Mouse (Mus musculus) thymus, postnatal 14 days (tissue): ENCODE data around the gene R3hdm1.
"Not testable (repeated sequence)": the region's sequence is repeated elsewhere in the genome, so short reads cannot be mapped to it uniquely, and the experiment has no call there.

ENCODE experiments used
- DNase-seq: peaks from one replicate; pipeline ENCODE4 v3.0.0; 2021

R3hdm1 gene

DNA sequence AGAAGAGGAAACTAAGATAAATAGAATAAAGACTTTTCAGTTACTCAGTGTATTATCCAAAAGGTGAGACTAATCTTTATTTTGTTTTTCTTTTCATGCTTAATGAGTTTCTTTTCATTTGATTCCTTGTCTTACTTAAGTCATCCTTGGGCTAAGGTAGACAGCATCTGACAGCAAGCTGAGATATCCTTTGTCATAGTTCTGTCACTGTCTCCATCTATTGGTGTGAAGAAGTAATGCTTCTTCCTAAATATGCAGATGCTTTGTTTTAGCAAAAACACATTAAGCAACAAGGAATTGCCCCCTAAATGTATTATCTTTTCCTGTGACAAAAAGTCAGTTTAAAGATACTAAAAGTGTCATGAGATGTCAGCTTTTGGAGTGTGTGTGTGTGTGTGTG is 37.9 kb downstream of the R3hdm1 start:
- no peak for DNase-seq

DNA sequence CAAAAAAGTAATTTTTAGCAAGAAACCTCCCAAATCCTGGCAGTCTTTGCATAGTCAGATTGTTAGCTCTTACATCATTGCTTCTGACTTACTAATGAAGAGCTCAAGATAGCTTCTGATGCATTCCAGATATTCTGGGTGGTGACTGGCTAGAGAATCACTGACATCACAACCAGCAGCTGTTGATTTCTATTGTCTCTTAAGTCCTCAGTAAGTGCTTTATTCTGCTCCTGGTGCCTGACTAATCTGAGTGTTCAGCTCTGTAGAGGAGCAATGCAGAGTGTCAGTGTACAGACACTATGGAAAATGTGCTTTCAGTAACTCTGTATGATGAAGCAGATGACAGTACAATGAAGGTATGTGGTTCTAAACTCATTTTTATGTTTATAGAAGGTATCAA is 38.6 kb downstream of the R3hdm1 start:
- no peak for DNase-seq

DNA sequence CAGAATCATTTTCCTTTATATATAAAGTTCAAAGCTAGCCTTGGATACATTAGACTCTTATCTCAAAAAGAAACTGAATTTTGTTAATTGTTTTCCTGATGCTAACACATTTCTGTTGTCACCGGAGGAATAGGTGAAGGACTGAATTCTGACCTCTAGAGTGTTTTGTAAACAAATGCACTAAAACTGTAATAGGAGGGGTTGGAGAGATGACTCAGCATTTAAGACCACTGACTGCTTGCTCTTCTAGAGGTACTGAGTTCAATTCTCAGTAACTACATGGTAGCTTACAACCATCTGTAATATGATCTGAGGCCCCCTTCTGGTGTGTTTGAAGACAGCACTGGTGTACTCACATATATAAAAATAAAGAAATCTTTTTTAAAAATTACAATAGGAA is 63.9 kb downstream of the R3hdm1 start:
- no peak for DNase-seq

DNA sequence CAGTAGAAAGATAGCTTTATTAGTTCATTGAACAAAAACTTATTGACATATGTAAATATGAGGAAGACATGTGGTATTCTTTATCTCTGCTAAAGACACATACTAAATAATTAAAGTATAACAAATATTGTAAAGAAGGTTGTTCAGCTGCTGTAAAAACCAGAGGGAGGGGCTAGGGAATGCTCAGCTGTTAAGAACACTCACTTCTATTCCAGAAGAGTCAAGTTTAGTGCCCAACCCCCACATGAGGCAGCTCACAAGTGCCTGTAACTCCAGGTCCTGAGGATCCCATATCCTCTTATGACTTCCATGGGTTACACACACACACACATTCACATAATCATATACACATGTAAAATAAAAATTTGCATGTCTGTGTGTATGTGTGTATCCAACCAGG is 67.0 kb downstream of the R3hdm1 start:
- DNase-seq, result no peak

DNA sequence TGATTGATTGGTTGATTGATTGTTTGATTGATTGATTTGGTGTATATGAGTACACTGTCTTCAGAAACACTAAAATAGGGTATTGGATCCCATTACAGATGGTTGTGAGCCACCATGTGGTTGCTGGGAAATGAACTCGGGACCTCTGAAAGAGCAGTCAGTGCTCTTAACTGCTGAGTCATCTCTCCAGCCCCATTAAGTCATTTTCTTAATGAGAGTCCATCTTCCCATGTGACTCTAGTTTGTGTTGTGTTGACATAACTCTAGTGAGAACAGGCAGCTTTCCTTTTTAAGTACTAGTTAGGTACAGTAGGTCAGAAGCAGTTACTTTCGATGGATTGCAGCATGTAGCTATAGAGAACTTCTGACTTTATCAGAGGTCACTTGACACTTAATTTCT is 88.3 kb downstream of the R3hdm1 start:
- no peak for DNase-seq

DNA sequence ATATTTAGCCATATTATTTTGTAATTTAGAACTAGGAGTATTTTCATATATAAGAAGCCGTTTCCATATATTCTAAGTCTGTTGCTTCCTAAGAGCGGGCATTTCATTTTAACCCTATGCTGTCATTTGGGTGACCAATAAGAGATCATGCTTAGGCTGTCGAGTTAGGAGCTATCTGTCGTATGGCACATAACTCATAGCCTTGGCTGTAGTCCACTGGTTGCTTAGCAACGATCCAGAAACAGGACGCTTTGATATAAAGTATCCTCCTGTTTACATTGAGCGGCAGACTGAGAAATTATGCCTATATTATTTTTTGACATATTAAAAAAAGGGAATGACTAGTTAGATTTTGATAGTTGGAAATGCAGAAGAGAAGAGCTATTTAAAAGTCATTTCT is 89.3 kb downstream of the R3hdm1 start:
- DNase-seq, result no peak

DNA sequence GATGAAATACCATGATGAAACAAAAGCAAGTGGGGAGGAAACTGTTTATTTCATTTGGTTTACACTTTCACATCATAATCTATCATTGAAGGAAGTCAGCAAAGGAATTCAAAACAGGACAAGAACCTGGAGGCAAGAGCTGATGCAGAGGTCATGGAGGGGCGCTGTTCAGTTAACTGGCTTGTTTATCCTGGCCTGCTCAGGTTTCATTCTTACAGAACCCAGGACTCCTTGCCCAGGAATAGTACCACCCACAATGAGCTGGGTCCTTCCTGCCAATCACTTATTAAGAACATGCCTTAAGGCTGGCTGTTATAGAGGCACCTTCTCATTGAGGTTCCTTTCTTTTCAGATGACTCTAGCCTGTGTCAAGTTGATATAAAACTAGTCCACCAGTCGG is 90.9 kb downstream of the R3hdm1 start:
- DNase-seq, result no peak

DNA sequence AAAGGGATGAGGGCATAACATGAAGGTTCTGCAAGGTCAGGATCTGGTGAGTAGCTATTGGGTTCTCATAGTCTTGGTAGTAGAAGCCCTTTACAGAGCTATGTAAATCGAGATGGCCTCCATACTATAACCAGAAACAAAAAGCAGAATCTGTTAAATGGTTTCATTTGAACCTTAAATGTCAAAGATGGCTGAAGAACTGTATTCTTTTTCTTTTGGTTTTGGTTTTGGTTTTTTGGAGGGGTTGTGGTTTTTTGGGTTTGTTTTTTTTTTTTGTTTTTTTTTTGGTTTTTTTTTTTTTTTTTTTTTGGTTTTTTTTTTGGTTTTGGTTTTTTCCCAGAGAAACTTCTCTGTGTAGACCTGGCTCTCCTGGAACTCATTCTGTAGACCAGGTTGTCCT is 94.3 kb downstream of the R3hdm1 start:
- DNase-seq, result no peak

DNA sequence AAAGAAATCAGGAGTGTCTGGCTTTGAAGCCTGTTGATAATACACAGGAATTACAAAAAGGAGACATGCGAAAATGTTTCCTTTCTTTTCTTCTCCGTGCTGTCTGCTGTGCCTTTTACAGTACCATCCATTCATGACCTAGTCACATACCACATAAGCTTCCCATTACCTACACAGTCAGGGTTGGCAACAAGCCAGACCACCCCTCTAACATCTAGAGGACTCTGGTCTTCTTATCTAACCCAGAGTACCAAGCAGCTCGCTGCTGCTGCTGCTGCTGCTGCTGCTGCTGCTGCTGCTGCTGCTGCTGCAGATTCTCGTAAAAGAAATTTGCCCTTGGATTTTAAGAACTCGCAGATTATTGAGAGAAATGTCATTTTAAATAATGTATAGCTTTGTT is 110.2 kb downstream of the R3hdm1 start:
- no peak for DNase-seq

DNA sequence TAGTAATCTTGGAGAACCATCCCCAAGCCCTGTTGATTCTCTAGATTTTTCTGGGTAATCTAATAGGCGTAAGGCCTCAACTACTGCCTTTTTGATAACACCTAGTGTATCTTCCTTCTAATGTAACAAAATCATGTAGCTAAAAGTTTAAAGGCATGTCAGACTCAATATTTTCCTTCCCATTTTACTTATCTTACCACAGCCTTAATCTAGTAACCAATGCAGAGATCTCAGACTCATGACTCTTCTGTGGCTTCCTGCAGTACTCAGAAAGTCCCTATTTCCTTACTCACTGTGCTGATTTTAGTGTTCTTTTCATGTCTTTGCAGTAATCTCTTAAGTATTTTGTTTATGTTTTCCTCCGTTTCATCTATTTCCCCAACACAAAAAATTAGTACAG is 118.8 kb downstream of the R3hdm1 start:
- DNase-seq, result no peak

DNA sequence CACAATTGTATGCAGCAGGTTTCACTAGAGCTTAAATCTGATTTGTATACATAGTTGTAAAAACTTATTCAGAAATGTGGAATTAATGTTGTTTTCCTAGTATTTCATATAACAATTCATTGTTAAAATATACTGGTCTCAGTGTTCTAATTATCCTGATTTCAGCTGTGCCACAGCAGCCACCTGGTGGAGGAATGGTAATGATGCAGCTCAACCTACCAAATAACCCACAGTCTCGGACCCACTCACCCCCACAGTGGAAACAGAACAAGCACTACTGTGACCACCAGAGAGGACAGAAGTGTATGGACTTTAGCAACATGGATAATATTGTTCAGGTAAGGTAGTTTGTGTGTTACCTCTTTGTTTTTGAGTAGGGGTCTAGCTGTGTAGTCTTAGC is 120.2 kb downstream of the R3hdm1 start:
- no peak for DNase-seq

DNA sequence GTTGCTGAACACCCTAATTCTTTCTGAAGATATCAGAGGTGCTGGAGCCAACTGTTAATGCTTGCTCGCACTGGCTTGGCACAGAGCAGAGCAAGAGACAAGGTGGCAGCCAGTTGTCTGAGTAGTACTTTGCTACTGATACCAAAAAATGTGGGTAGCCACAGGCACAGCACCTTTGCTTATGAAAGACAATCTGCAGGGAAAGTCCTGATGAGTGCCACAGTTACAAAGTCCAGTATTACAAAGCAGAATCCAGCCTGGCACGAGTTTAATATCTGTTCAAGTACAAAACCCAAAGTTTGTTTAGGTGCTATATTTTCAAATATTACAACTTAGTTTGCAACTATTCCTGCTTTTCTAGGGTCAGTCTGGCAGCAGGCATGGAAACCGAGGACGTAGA is 132.1 kb downstream of the R3hdm1 start:
- no peak for DNase-seq

DNA sequence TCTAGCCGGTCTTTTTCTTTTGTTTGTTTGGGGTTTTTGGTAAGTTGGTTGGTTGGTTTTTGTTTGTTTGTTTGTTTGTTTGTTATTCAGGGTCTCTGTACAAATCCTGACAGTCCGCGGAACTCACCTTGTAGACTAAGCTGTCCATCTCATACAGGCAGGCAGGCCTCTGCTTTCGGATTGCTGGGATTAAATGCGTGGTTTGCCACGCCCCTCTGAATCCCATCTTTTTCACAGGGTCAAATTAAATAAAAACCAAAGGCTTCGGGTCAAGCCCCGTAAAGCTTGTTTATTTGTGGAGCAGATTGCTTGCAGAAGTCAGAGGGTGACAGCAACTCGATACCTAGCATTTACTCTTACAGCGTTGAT is 140.5 kb downstream of the R3hdm1 start, which contains the start of gene Ubxn4:
Ubxn4 (plus strand) TSS at position 338 of the 369 bp plus-strand sequence.
- DNase-seq, result no peak

DNA sequence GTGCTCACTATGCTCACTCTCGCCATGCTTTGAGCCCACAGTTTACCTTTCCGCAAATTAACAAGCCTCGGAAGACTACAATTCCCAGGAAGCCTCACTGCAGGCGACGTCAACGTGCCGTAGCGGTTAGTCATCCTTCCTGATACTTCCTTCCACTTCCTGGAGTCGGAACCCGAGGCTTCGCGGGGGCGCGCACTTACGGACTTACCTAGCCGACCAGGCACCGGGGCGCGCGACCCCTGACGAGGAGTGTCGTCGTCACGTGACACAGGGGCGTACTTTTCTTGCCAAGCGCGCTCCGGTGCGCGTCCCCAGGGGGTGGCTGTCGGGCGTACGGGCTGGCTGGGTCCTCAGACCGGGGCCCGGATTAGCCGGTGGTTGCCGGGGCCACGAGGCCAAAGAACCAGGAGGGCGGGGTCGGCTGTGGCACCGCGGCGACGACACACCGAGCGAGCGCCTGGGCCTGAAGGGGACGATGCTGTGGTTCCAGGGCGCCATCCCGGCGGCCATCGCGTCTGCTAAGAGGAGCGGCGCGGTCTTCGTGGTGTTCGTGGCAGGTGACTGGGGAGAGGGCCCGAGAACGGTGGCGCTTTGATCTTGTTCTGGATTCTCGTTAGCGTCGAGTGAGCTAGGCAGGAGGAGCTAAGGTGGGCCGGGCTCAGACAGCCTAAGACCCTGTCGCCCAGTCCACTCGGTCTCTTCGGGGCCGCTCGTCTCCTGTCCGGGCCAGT is 141.1 kb downstream of the R3hdm1 start:
- peak; percentile 99 for DNase-seq

DNA sequence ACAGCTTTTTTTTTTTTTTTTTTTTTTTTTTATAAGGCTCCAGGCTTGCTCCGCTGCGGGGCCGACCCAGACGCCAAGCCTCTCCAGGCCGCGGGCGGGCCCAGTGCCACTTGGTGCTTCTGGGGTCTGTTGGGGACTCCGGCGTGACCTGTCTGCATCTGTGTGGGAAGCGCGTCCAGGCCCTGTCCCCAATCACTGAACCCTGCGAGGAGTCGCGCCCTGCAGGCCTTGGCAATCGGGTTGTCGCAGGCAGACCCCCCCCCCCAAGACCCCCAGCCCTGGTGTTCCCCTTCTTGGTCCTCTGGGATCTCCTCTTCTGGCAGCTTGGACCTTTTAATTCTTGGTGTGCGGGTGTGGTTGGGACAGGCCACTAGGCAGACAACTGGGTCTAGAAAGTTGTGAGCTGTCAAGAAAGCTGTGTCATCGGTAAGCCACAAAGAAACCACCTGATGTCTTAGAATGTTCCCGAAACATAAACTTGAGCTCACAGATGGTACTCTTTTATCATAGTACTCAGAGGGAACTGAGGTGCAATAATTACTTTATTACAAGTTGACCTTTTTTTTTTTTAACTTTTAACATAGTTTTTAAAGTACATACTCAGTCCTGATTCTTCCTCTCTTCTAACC is 141.7 kb downstream of the R3hdm1 start:
- peak; percentile 60 for DNase-seq

DNA sequence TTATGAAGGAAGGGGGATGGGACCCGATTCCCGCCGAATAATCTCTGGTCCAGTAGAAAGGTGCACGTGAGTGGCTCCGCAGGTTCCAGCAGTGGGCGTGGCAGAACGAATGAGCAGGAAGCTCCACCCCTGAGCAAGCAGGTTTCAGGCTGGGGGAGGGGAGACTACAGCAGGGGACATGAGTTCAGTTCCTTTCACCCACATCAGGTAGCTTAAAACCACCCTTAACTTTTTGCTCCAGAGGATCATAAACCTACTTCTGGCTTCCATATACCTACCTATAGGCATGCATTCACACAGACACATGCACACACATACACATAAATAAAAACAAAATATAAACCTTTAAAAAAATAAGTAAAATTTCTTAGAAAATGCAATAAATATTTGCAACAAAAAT is 164.0 kb downstream of the R3hdm1 start:
- not testable (repeated sequence) for DNase-seq

DNA sequence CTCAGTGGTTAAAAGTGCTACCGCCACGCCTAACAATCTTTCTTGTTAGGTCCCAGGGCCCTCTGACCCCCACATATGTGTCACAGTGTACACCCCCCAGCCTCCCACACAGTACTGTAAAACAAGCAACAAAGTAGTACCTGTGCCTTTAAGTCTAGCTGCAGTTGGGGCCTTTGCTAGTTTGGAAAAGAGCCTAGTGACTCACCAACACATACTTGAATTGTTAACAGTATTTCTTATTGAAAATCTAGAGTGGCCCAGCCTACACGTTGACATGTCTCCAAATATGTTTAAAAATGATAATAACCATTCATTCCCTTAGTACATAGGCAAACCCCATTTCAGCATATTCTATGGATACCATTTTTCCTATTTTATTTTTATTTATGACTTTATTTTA is 167.6 kb downstream of the R3hdm1 start:
- DNase-seq, result no peak

DNA sequence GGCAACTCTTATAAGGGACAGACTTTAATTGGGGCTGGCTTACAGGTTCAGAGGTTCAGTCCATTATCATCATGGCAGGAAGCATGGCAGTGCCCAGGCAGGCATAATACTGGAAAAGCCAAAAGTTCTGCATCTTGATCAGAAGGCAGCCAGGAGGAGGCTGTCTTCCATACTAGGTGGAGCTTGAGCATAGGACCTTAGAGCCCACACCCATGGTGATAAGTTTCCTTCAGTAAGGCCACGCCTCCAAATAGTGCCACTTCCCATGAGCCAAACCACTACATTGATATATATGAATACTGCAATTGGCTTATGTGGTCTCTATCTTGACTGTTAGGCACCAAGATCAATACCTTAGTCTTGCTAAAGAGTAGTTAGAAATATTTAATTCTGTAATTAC is 172.8 kb downstream of the R3hdm1 start:
- no peak for DNase-seq

DNA sequence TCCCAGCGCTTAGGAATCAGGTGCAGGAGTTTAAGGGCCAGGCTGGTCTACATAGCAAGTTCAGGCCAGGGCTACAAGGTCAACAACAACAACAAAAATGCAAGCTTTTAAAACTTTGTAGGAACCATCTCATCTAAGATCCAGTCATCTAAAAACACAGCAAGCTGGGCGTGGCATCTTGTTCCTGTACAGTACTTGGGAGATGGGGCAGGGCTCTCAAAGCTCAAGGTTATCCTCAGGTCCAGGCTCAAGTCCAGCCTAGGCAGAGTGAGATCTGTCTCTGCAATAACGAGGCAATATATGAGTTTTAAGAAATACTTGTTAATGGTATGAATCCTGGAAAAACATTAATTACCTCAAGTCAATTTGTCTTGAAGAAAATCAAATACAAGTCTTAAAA is 175.5 kb downstream of the R3hdm1 start:
- no peak for DNase-seq

DNA sequence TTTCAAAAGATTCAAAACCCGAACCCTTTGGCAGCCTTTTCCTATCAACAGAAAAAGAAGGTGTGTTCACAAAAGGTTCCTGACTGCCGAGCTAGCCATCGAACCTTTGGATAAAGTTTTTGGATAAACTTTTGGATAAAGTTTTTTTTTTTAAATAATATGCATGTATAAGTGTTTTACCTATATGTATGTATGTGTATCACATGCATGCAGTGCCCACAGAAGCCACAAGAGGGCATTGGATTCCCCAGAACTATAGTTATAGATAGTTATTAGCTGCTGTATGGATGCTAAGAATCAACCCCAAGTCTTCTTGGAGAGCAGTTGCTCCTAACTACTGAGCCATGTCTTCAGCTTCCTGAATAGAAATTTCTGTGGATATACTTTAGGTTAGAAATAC is 178.7 kb downstream of the R3hdm1 start:
- DNase-seq, result peak; percentile 19

DNA sequence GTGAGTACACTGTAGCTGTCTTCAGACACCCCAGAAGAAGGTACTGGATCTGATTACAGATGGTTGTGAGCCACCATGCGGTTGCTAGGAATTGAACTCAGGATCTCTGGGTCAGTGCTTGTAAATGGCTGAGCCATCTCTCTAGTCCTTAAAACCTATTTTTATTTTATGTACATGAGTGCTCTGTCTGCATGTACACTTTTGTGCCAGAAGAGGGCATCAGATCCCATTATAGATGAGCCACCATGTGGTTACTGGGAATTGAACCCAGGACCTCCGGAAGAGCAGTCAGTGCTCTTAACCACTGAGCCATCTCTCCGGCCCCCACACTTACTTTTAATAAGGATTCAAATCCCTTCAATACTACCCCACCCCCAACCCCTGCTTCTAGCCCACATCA is 179.8 kb downstream of the R3hdm1 start:
- no peak for DNase-seq

DNA sequence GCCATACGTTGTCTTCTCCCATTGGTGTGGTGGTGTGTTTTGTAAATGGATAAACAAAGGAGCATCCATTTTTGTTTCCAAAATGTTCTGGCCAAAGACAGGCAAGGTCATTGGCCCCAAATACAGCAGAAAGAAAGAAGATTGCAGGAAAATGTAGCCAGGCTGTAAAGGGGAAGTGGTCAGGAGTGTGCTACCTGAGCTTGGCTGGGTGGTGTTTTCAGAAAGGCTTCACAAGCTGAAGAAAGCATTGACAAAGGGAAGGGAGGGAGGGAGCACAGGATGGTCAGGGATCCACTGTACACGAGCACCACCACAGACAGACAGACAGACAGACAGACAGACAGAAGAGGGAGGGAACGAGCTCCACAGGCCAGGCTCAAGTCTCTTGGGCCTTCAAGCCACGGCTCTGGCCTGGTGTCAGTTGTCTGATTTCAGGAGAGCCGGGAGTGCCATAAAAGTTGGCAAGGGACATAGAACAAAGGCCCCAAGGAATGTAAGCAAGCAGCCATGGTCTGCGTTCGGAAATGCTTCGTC is 181.1 kb downstream of the R3hdm1 start:
- DNase-seq, result no peak

DNA sequence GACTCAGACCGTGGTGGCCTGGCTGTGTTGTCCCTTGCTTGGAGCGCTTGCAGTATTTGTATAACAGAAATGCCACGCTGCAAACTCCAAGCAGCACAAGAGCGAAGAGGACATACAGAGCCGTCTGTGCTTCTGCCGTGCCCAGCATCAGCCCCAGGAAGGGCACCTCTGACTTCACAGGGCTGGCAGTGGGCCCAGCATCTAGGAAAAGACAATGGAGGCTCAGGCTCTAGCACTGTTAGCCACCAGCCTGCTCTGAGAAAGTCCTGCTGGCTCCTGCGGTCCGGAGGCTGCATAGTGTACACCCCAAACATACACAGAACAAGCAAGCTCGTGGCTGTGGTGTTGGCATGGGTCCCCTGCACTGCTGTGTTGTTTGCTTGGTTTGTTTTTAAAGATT is 182.0 kb downstream of the R3hdm1 start:
- DNase-seq, result no peak
